Mouse (Mus musculus): ENCODE measurements around the gene Ube2j2. TPM values are rescaled to one million over a fixed set of nuclear protein-coding genes. Genes with fewer than 3 reads are reported as not detected.

Gene Ube2j2
- polyA plus RNA-seq, 1 experiment from 2014 or later: 108 TPM

DNA sequence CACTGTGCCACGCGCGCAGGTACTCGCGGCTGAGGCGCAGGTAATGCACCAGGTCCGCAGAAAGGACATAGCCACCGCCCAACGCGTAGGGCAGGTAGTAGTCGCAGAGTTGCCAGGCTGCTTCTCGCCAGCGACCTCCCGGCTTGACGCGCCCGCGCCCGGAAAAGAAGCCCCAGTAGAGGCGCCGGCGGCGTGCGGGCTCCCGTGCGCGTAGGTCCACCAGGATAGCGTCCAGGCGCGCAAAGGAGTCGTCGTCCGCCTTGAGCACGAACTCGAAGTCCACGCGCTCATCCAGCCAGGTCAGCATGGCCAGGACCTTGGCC, 48.2 kb downstream of the Ube2j2 start:
- Histone ChIP-seq H3K9me3 (replicated peaks; ENCODE audit: low read length) (no peaks in the 10 kb centered on the region), H3K27ac (peak overlapping the region; percentile 95), H3K36me3 (ENCODE audit: insufficient read depth, low read length) (no peaks in the 10 kb centered on the region), H3K27me3 (ENCODE audit: insufficient read depth, low read length) (no peaks in the 10 kb centered on the region), H3K4me3 (replicated peaks; ENCODE audit: low read depth, low read length) (peak overlapping the region; percentile 85), H3K4me2 (ENCODE audit: low read length) (peak overlapping the region; percentile 60), H3K9ac (ENCODE audit: low read depth, low read length) (peak overlapping the region; percentile 69), H3K4me1 (replicated peaks; ENCODE audit: insufficient read depth, low read length) (peaks cover 13% of the 10 kb centered on the region)
- WGBS: 30% methylated on average over 37 of the region's 37 CpGs
- TF ChIP-seq CTCF (IDR thresholded peaks at IDR 0.05; ENCODE audit: low read depth): no peak
- no peak; the same call in 1 of the 2 replicates for ATAC-seq (replicated peaks; ENCODE audit: low FRiP score, low read depth)
- no peak for DNase-seq (ENCODE audit: low spot score)

DNA sequence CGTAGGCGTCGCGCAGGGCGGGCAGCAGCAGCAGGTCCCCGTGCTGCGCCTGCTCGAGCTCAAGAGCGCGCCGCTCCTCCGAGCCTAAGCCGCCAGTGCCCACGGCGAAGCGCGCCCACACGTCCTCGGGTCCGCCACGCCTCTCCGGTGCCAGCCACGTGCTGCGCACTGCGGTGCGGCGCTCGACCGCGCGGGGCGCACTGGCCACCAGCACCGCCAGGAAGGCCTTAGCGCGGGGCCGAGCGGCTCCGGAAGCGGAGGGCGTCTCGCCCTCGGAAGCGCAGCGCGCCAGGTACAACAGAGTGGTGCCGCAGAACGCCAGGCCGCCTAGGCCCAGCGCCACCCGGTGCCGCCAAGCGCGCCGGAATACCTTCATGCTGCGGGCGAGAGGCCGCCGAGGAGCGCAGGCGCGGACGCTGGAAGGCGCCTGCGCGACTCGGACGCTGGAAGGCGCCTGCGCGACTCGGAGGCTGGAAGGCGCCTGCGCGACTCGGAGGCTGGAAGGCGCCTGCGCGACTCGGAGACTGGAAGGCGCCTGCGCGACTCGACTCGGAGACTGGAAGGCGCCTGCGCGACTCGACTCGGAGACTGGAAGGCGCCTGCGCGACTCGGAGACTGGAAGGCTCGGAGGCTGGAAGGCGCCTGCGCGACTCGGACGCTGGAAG, 48.7 kb downstream of the Ube2j2 start, which contains the start of the genes B3galt6 and Sdf4:
Gene B3galt6, minus strand, starts transcription at position 409 of the 665 bp plus-strand sequence.
Gene Sdf4, plus strand, starts transcription at position 632 of the 665 bp plus-strand sequence.
- no peaks in the 10 kb centered on the region for H3K9me3 ChIP-seq (replicated peaks; ENCODE audit: low read length)
- peak within 1 kb of the TSS; percentile 96 for H3K27ac ChIP-seq
- H3K4me2 ChIP-seq (ENCODE audit: low read length): peak within 1 kb of the TSS; percentile 60
- peak; percentile 89 for ATAC-seq (replicated peaks; ENCODE audit: low FRiP score, low read depth)
- DNase-seq (ENCODE audit: low spot score): peak; percentile 88
- TF ChIP-seq CTCF (IDR thresholded peaks at IDR 0.05; ENCODE audit: low read depth): peak; percentile 72
- peak within 1 kb of the TSS; percentile 72 for H3K9ac ChIP-seq (ENCODE audit: low read depth, low read length)
- H3K4me3 ChIP-seq (replicated peaks; ENCODE audit: low read depth, low read length): peak within 1 kb of the TSS; percentile 85
- H3K4me1 ChIP-seq (replicated peaks; ENCODE audit: insufficient read depth, low read length): peaks cover 13% of the 10 kb centered on the region
- no peaks in the 10 kb centered on the region for H3K27me3 ChIP-seq (ENCODE audit: insufficient read depth, low read length)
- H3K36me3 ChIP-seq (ENCODE audit: insufficient read depth, low read length): peaks cover 2% of the 10 kb centered on the region; the same call in 1 of the 2 replicates
- WGBS: under 1% methylated on average over 89 of the region's 99 CpGs

DNA sequence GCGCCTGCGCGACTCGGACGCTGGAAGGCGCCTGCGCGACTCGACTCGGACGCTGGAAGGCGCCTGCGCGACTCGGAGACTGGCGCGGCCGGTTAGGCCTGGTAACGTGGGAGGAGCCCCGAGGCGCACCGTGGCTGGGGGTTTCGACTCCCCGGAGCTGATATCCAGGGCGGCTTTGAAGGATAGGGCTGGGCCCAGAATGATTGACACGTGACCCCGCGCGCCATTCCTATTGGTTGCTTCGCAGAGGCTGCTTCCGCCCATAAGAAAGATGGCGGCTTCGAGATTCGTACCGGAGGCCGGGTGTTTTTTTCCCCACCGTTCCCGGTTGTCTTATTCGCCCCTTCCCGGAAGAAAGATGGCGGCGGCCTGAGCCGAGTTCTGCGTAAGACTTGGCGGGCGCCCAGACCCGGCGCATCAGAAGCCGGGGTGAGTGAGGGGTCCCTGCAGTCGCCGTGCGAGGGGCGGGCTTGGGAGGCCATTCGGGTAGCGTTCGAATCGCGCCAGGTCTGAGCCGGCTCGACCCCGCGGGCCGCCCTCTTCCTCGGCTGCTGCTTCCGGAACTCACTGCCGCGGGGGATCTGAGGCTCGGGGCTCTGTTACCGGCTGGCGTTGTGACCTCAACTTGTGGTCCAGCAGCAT, 49.4 kb downstream of the Ube2j2 start:
- ATAC-seq (replicated peaks; ENCODE audit: low FRiP score, low read depth) (peak; percentile 85), DNase-seq (ENCODE audit: low spot score) (peak; percentile 96)
- Histone ChIP-seq H3K4me1 (replicated peaks; ENCODE audit: insufficient read depth, low read length) (peaks cover 13% of the 10 kb centered on the region), H3K9ac (ENCODE audit: low read depth, low read length) (peak overlapping the region; percentile 72), H3K27ac (peak overlapping the region; percentile 96), H3K36me3 (ENCODE audit: insufficient read depth, low read length) (peaks cover 8% of the 10 kb centered on the region; the same call in 1 of the 2 replicates), H3K4me3 (replicated peaks; ENCODE audit: low read depth, low read length) (peak overlapping the region; percentile 85), H3K9me3 (replicated peaks; ENCODE audit: low read length) (no peaks in the 10 kb centered on the region), H3K27me3 (ENCODE audit: insufficient read depth, low read length) (no peaks in the 10 kb centered on the region), H3K4me2 (ENCODE audit: low read length) (peak overlapping the region; percentile 60)
- under 1% methylated on average over 70 of the region's 70 CpGs for whole genome bisulfite sequencing
- no peak for TF ChIP-seq CTCF (IDR thresholded peaks at IDR 0.05; ENCODE audit: low read depth)

DNA sequence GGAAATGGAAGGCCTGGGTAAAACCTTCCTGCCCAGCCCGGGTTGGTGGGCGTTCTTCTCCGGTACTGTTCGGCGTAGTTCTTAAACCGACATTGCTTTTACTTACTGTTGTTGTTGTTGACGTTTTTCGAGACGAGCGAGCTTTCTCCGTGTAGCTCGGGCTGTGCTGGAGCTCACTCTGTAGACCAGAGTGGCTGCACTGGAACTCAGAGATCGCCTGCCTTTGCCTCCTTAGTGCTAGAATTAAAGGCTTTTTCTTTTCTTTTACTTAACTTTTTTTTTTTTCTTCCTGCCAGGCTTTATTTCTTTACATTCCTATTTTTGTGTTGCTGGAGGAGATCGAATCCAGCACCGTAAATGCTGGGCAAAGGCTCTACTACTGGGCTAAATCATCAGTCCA, 50.0 kb downstream of the Ube2j2 start:
- 5% methylated on average over 15 of the region's 15 CpGs for WGBS
- H3K9me3 ChIP-seq (replicated peaks; ENCODE audit: low read length): no peaks in the 10 kb centered on the region
- H3K36me3 ChIP-seq (ENCODE audit: insufficient read depth, low read length): peaks cover 12% of the 10 kb centered on the region; the same call in 1 of the 2 replicates
- no peak for ATAC-seq (replicated peaks; ENCODE audit: low FRiP score, low read depth)
- no peak for DNase-seq (ENCODE audit: low spot score)
- H3K4me1 ChIP-seq (replicated peaks; ENCODE audit: insufficient read depth, low read length): peaks cover 13% of the 10 kb centered on the region
- no peaks in the 10 kb centered on the region for H3K27me3 ChIP-seq (ENCODE audit: insufficient read depth, low read length)
- TF ChIP-seq CTCF (IDR thresholded peaks at IDR 0.05; ENCODE audit: low read depth): no peak
- H3K4me2 ChIP-seq (ENCODE audit: low read length): peak overlapping the region; percentile 60
- peak overlapping the region; percentile 96 for H3K27ac ChIP-seq
- H3K9ac ChIP-seq (ENCODE audit: low read depth, low read length): peak overlapping the region; percentile 72
- peak overlapping the region; percentile 85 for H3K4me3 ChIP-seq (replicated peaks; ENCODE audit: low read depth, low read length)

DNA sequence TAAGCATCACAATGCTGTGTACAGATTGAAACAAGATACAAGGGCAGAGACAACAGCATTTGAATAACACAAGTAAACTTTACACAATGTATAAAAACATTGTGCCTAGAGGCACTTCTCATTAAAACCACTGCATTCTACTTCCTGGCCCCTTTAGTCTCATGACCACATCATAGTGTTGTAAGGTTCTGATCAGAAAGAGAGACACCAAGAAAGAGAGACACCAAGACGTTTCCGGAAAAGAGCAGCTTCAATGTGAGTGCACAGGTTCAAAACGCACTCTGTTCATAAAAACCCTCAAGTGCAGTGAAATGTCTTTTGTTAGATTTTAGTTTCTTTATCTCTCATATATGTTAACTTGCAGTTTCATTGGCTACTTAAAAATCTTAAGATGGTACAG, 60.5 kb downstream of the Ube2j2 start:
- no peaks in the 10 kb centered on the region for H3K9me3 ChIP-seq (replicated peaks; ENCODE audit: low read length)
- H3K36me3 ChIP-seq (ENCODE audit: insufficient read depth, low read length): peaks cover 79% of the 10 kb centered on the region
- ATAC-seq (replicated peaks; ENCODE audit: low FRiP score, low read depth): no peak
- TF ChIP-seq CTCF (IDR thresholded peaks at IDR 0.05; ENCODE audit: low read depth): no peak
- H3K27ac ChIP-seq: no peak overlapping the region
- no peak overlapping the region for H3K9ac ChIP-seq (ENCODE audit: low read depth, low read length)
- no peak overlapping the region for H3K4me3 ChIP-seq (replicated peaks; ENCODE audit: low read depth, low read length)
- WGBS: 94% methylated on average over 3 of the region's 3 CpGs
- DNase-seq (ENCODE audit: low spot score): no peak
- no peaks in the 10 kb centered on the region for H3K27me3 ChIP-seq (ENCODE audit: insufficient read depth, low read length)
- no peaks in the 10 kb centered on the region for H3K4me1 ChIP-seq (replicated peaks; ENCODE audit: insufficient read depth, low read length)
- H3K4me2 ChIP-seq (ENCODE audit: low read length): no peak overlapping the region

DNA sequence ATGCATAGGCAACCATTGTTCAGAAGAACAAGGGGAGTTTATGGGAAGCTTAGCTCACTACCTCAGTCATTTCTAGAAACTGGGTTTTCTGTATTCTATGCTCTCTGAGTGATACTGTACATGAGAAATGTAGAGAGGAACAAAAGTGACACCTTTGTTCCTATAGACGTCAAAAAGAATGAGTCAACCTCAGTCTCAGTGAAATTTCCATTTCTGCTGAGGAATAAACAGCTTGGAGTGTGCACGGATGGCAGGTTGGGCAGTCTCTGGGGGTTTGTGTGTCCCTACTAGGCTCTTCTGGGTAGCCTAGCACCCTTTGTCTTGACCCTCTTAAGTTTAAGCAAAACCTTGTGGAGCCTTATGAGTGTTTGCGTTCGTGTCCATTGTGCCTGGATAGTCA, 64.7 kb downstream of the Ube2j2 start:
- H3K27ac ChIP-seq: no peak overlapping the region
- H3K4me1 ChIP-seq (replicated peaks; ENCODE audit: insufficient read depth, low read length): no peaks in the 10 kb centered on the region
- no peak for ATAC-seq (replicated peaks; ENCODE audit: low FRiP score, low read depth)
- 94% methylated on average over 4 of the region's 4 CpGs for WGBS
- H3K27me3 ChIP-seq (ENCODE audit: insufficient read depth, low read length): no peaks in the 10 kb centered on the region
- H3K4me2 ChIP-seq (ENCODE audit: low read length): no peak overlapping the region
- TF ChIP-seq CTCF (IDR thresholded peaks at IDR 0.05; ENCODE audit: low read depth): no peak
- DNase-seq (ENCODE audit: low spot score): no peak
- H3K9me3 ChIP-seq (replicated peaks; ENCODE audit: low read length): no peaks in the 10 kb centered on the region
- H3K36me3 ChIP-seq (ENCODE audit: insufficient read depth, low read length): peaks cover 80% of the 10 kb centered on the region
- H3K9ac ChIP-seq (ENCODE audit: low read depth, low read length): no peak overlapping the region
- no peak overlapping the region for H3K4me3 ChIP-seq (replicated peaks; ENCODE audit: low read depth, low read length)

Small RNAs within 50 kb of the gene (microRNA-seq; reads per million reads assigned to microRNA genes)
- not detected for gene Gm22991

Other genes starting within 250 kb of the Ube2j2 start
- 9.1 and 12.1 TPM in 2 replicates for gene Fndc10, start 249.5 kb upstream of the Ube2j2 start, polyA plus RNA-seq (2015; fragmentation: Nextera tagmentation; extraction: Ambion mirVana)
- gene Ssu72, start 239.0 kb upstream of the Ube2j2 start, polyA plus RNA-seq (2015; fragmentation: Nextera tagmentation; extraction: Ambion mirVana): 151 and 159 TPM in 2 replicates
- 0.47 and 0.68 TPM in 2 replicates for gene Tmem240, start 209.0 kb upstream of the Ube2j2 start, polyA plus RNA-seq (2015; fragmentation: Nextera tagmentation; extraction: Ambion mirVana)
- 92.1 and 92.2 TPM in 2 replicates for gene Atad3a, start 182.7 kb upstream of the Ube2j2 start, polyA plus RNA-seq (2015; fragmentation: Nextera tagmentation; extraction: Ambion mirVana)
- gene Vwa1, start 169.1 kb upstream of the Ube2j2 start, polyA plus RNA-seq (2015; fragmentation: Nextera tagmentation; extraction: Ambion mirVana): 14.8 and 16.4 TPM in 2 replicates
- 0.16 and 0.22 TPM in 2 replicates for gene Tmem88b, start 158.0 kb upstream of the Ube2j2 start, polyA plus RNA-seq (2015; fragmentation: Nextera tagmentation; extraction: Ambion mirVana)
- gene Ankrd65, start 153.4 kb upstream of the Ube2j2 start, polyA plus RNA-seq (2015; fragmentation: Nextera tagmentation; extraction: Ambion mirVana): 0.28 and 0.29 TPM in 2 replicates
- gene Mrpl20, start 141.0 kb upstream of the Ube2j2 start, polyA plus RNA-seq (2015; fragmentation: Nextera tagmentation; extraction: Ambion mirVana): 283 and 294 TPM in 2 replicates
- gene Ccnl2, start 131.3 kb upstream of the Ube2j2 start, polyA plus RNA-seq (2015; fragmentation: Nextera tagmentation; extraction: Ambion mirVana): 103 and 109 TPM in 2 replicates
- gene Aurkaip1, start 112.6 kb upstream of the Ube2j2 start, polyA plus RNA-seq (2015; fragmentation: Nextera tagmentation; extraction: Ambion mirVana): 169 and 171 TPM in 2 replicates
- 100 and 111 TPM in 2 replicates for gene Mxra8, start 104.2 kb upstream of the Ube2j2 start, polyA plus RNA-seq (2015; fragmentation: Nextera tagmentation; extraction: Ambion mirVana)
- 9.9 and 16.6 TPM in 2 replicates for gene Dvl1, start 96.4 kb upstream of the Ube2j2 start, polyA plus RNA-seq (2015; fragmentation: Nextera tagmentation; extraction: Ambion mirVana)
- 0.18 TPM in 2 replicates for gene Tas1r3, start 80.5 kb upstream of the Ube2j2 start, polyA plus RNA-seq (2015; fragmentation: Nextera tagmentation; extraction: Ambion mirVana)
- gene Cptp, start 74.4 kb upstream of the Ube2j2 start, polyA plus RNA-seq (2015; fragmentation: Nextera tagmentation; extraction: Ambion mirVana): 14.8 and 17.2 TPM in 2 replicates
- gene Ints11, start 74.3 kb upstream of the Ube2j2 start, polyA plus RNA-seq (2015; fragmentation: Nextera tagmentation; extraction: Ambion mirVana): 40.3 and 45.7 TPM in 2 replicates
- gene Pusl1, start 52.0 kb upstream of the Ube2j2 start, polyA plus RNA-seq (2015; fragmentation: Nextera tagmentation; extraction: Ambion mirVana): 33.8 and 38.0 TPM in 2 replicates
- gene Acap3, start 52.0 kb upstream of the Ube2j2 start, polyA plus RNA-seq (2015; fragmentation: Nextera tagmentation; extraction: Ambion mirVana): 8.2 and 8.4 TPM in 2 replicates
- 113 and 116 TPM in 2 replicates for gene C1qtnf12, start 18.5 kb downstream of the Ube2j2 start, polyA plus RNA-seq (2015; fragmentation: Nextera tagmentation; extraction: Ambion mirVana)
- 14.3 and 14.5 TPM in 2 replicates for gene B3galt6, start 48.8 kb downstream of the Ube2j2 start, polyA plus RNA-seq (2015; fragmentation: Nextera tagmentation; extraction: Ambion mirVana)
- gene Sdf4, start 49.0 kb downstream of the Ube2j2 start, polyA plus RNA-seq (2015; fragmentation: Nextera tagmentation; extraction: Ambion mirVana): 178 and 183 TPM in 2 replicates
- gene Tnfrsf4, start 70.0 kb downstream of the Ube2j2 start, polyA plus RNA-seq (2015; fragmentation: Nextera tagmentation; extraction: Ambion mirVana): 0.70 and 0.88 TPM in 2 replicates
- gene Tnfrsf18, start 82.3 kb downstream of the Ube2j2 start, polyA plus RNA-seq (2015; fragmentation: Nextera tagmentation; extraction: Ambion mirVana): 1.3 TPM in 2 replicates
- 5.6 and 6.0 TPM in 2 replicates for gene Ttll10, start 115.6 kb downstream of the Ube2j2 start, polyA plus RNA-seq (2015; fragmentation: Nextera tagmentation; extraction: Ambion mirVana)
- 11.8 and 15.3 TPM in 2 replicates for gene 9430015G10Rik, start 166.2 kb downstream of the Ube2j2 start, polyA plus RNA-seq (2015; fragmentation: Nextera tagmentation; extraction: Ambion mirVana)
- gene Rnf223, start 186.7 kb downstream of the Ube2j2 start, polyA plus RNA-seq (2015; fragmentation: Nextera tagmentation; extraction: Ambion mirVana): 0.17 and 0.27 TPM in 2 replicates

Measured in kidney, postnatal 0 days (tissue).